Mouse (Mus musculus): ENCODE results near the gene Cox19. TPM values are rescaled to one million over a fixed set of nuclear protein-coding genes. Genes with fewer than 3 reads are reported as not detected.

Cox19 gene
- polyA plus RNA-seq, 1 experiment, result 66.0 TPM

DNA sequence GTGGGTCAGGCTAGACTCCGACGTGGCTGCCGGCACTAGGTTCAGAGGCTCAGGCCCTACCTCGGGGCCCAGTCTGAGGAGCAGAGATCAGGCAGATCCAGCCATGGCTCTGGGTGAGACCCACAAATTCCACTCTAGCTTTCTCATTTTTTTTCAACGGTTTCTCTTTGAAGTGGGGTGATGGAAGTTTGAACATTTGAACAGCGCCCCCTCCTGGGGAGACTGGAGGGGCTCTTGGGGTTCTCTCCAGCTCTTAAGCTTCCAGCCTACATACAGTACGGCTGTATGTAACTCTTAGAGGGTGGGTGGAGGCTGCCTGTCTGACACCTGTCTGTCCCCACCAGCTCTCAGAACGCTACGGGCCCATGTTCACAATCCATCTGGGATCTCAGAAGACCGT, 2.3 kb upstream of the Cox19 start:
- Histone ChIP-seq H3K27me3 (ENCODE audit: control insufficient read depth, insufficient read depth, insufficient read length) (peaks cover 30% of the 10 kb centered on the region), H3ac (ENCODE audit: control insufficient read depth, insufficient read length) (no peak overlapping the region), H3K4me2 (ENCODE audit: low read depth) (no peak overlapping the region), H3K4me3 (no peak overlapping the region), H3K79me2 (ENCODE audit: control insufficient read depth, insufficient read depth) (no peaks in the 10 kb centered on the region), H3K36me3 (ENCODE audit: control insufficient read depth, insufficient read depth) (no peaks in the 10 kb centered on the region)
- TF ChIP-seq TCF3 (IDR thresholded peaks at IDR 0.05; ENCODE audit: insufficient read length, low read depth) (no peak), E2F4 (IDR thresholded peaks at IDR 0.05; ENCODE audit: insufficient read depth) (no peak), POLR2AphosphoS2 (IDR thresholded peaks at IDR 0.05; ENCODE audit: insufficient read length, low read depth) (no peak)

- H3K4me3 ChIP-seq, result no peak within 1 kb of the TSS
- H3ac ChIP-seq (ENCODE audit: control insufficient read depth, insufficient read length), result no peak within 1 kb of the TSS
- no peak within 1 kb of the TSS for H3K4me2 ChIP-seq (ENCODE audit: low read depth)
- peaks cover 30% of the 10 kb centered on the region for H3K27me3 ChIP-seq (ENCODE audit: control insufficient read depth, insufficient read depth, insufficient read length)
- H3K36me3 ChIP-seq (ENCODE audit: control insufficient read depth, insufficient read depth), result no peaks in the 10 kb centered on the region
- H3K79me2 ChIP-seq (ENCODE audit: control insufficient read depth, insufficient read depth), result no peaks in the 10 kb centered on the region
- TF ChIP-seq MYOD1 (IDR thresholded peaks at IDR 0.05; ENCODE audit: control insufficient read depth in 1 of 3, insufficient read length in 2 of 3, low read depth in 2 of 3) (no peak), MAX (IDR thresholded peaks at IDR 0.05; ENCODE audit: low read depth) (no peak), MYOG (IDR thresholded peaks at IDR 0.05; ENCODE audit: control insufficient read depth in 1 of 3, insufficient read depth in 1 of 3, insufficient read length in 2 of 3, low read depth in 2 of 3) (no peak), POLR2AphosphoS2 (IDR thresholded peaks at IDR 0.05; ENCODE audit: insufficient read length, low read depth) (no peak), CEBPB (IDR thresholded peaks at IDR 0.05; ENCODE audit: insufficient read depth, poor library complexity, severe bottlenecking) (no peak), E2F4 (IDR thresholded peaks at IDR 0.05; ENCODE audit: insufficient read depth) (no peak), TCF12 (IDR thresholded peaks at IDR 0.05; ENCODE audit: insufficient read depth, poor library complexity, severe bottlenecking) (no peak), POLR2A (IDR thresholded peaks at IDR 0.05; ENCODE audit: insufficient read length, low read depth) (no peak), TCF3 (IDR thresholded peaks at IDR 0.05; ENCODE audit: insufficient read length, low read depth) (no peak), USF1 (IDR thresholded peaks at IDR 0.05; ENCODE audit: low read depth) (no peak), SRF (IDR thresholded peaks at IDR 0.05; ENCODE audit: control insufficient read depth, insufficient read length, low read depth) (no peak), REST (IDR thresholded peaks at IDR 0.05; ENCODE audit: insufficient read depth, insufficient read length) (no peak)
These were observed 1.1 kb upstream of the Cox19 start, which contains the start of gene Cyp2w1 for GRCm38 (mm10) chr5:139352317-139352716. Cyp2w1 (plus strand) TSS chr5:139352617.

DNA sequence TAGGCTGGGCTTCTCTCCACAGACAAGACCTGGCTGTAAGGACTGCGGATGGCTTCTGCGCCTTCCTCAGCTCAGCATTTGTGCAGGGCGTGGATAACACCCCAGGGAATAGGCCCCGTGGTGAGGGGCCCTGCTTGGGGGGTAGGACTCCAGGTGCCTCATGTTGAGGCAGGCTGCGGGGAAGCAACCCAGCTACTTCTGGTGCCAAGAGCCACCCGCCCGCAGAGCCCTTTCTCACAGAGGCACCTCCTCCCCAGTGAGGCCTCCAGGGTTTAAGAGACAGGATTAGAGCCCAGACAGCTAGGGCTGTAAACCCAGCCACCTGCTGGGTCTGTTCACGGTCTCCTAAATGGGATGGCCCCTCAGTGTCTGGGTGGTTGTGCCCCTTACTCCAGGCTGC, 410 bp upstream of the Cox19 start:
- Histone ChIP-seq H3K4me3 (no peak overlapping the region), H3K79me2 (ENCODE audit: control insufficient read depth, insufficient read depth) (no peaks in the 10 kb centered on the region), H3K4me2 (ENCODE audit: low read depth) (no peak overlapping the region), H3ac (ENCODE audit: control insufficient read depth, insufficient read length) (no peak overlapping the region), H3K36me3 (ENCODE audit: control insufficient read depth, insufficient read depth) (no peaks in the 10 kb centered on the region), H3K27me3 (ENCODE audit: control insufficient read depth, insufficient read depth, insufficient read length) (peaks cover 30% of the 10 kb centered on the region)
- TF ChIP-seq POLR2AphosphoS2 (IDR thresholded peaks at IDR 0.05; ENCODE audit: insufficient read length, low read depth) (no peak), MYOD1 (IDR thresholded peaks at IDR 0.05; ENCODE audit: control insufficient read depth in 1 of 3, insufficient read length in 2 of 3, low read depth in 2 of 3) (no peak), TCF12 (IDR thresholded peaks at IDR 0.05; ENCODE audit: insufficient read depth, poor library complexity, severe bottlenecking) (no peak), MAX (IDR thresholded peaks at IDR 0.05; ENCODE audit: low read depth) (no peak), E2F4 (IDR thresholded peaks at IDR 0.05; ENCODE audit: insufficient read depth) (no peak), CEBPB (IDR thresholded peaks at IDR 0.05; ENCODE audit: insufficient read depth, poor library complexity, severe bottlenecking) (no peak), REST (IDR thresholded peaks at IDR 0.05; ENCODE audit: insufficient read depth, insufficient read length) (no peak), TCF3 (IDR thresholded peaks at IDR 0.05; ENCODE audit: insufficient read length, low read depth) (no peak), SRF (IDR thresholded peaks at IDR 0.05; ENCODE audit: control insufficient read depth, insufficient read length, low read depth) (no peak)

- H3K27me3 ChIP-seq (ENCODE audit: control insufficient read depth, insufficient read depth, insufficient read length), result peaks cover 30% of the 10 kb centered on the region
- no peak overlapping the region for H3K4me2 ChIP-seq (ENCODE audit: low read depth)
- TF ChIP-seq MYOG (IDR thresholded peaks at IDR 0.05; ENCODE audit: control insufficient read depth in 1 of 3, insufficient read depth in 1 of 3, insufficient read length in 2 of 3, low read depth in 2 of 3), result no peak
- no peak for TF ChIP-seq TCF12 (IDR thresholded peaks at IDR 0.05; ENCODE audit: insufficient read depth, poor library complexity, severe bottlenecking)
- TF ChIP-seq TCF3 (IDR thresholded peaks at IDR 0.05; ENCODE audit: insufficient read length, low read depth), result no peak
- TF ChIP-seq MYOD1 (IDR thresholded peaks at IDR 0.05; ENCODE audit: control insufficient read depth in 1 of 3, insufficient read length in 2 of 3, low read depth in 2 of 3), result no peak
- TF ChIP-seq USF1 (IDR thresholded peaks at IDR 0.05; ENCODE audit: low read depth), result no peak
- TF ChIP-seq POLR2A (IDR thresholded peaks at IDR 0.05; ENCODE audit: insufficient read length, low read depth), result no peak
- no peak for TF ChIP-seq POLR2AphosphoS2 (IDR thresholded peaks at IDR 0.05; ENCODE audit: insufficient read length, low read depth)
- no peak for TF ChIP-seq REST (IDR thresholded peaks at IDR 0.05; ENCODE audit: insufficient read depth, insufficient read length)
- TF ChIP-seq E2F4 (IDR thresholded peaks at IDR 0.05; ENCODE audit: insufficient read depth), result no peak
- TF ChIP-seq MAX (IDR thresholded peaks at IDR 0.05; ENCODE audit: low read depth), result no peak
- TF ChIP-seq SRF (IDR thresholded peaks at IDR 0.05; ENCODE audit: control insufficient read depth, insufficient read length, low read depth), result no peak
- no peak for TF ChIP-seq CEBPB (IDR thresholded peaks at IDR 0.05; ENCODE audit: insufficient read depth, poor library complexity, severe bottlenecking)
- H3K36me3 ChIP-seq (ENCODE audit: control insufficient read depth, insufficient read depth), result no peaks in the 10 kb centered on the region
- peaks cover 2% of the 10 kb centered on the region for H3K79me2 ChIP-seq (ENCODE audit: control insufficient read depth, insufficient read depth)
- H3K4me3 ChIP-seq, result no peak overlapping the region
- no peak overlapping the region for H3ac ChIP-seq (ENCODE audit: control insufficient read depth, insufficient read length)
These were observed 1.5 kb downstream of the Cox19 start for GRCm38 (mm10) chr5:139349713-139350112.

DNA sequence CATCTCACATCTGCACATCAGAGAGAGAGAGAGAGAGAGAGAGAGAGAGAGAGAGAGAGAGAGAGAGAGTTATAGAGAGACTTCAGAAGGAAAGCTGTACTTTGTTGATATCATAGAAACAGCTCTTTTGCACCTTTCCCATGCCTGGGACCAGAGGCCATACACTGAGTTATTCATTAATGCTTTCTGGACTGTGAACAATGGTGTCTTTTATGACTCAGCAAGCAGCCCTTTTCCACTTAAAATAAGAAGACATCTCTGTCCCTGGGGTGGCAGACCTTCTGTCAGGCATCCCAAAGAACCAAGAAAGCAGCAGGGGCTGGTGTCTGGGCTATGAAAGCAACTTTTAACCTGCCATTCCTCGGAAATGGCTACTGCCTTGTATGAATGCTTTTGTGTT, 4.0 kb downstream of the Cox19 start:
- Histone ChIP-seq H3K36me3 (ENCODE audit: control insufficient read depth, insufficient read depth) (peaks cover 6% of the 10 kb centered on the region), H3ac (ENCODE audit: control insufficient read depth, insufficient read length) (no peak overlapping the region), H3K4me2 (ENCODE audit: low read depth) (no peak overlapping the region), H3K4me3 (no peak overlapping the region), H3K27me3 (ENCODE audit: control insufficient read depth, insufficient read depth, insufficient read length) (peaks cover 23% of the 10 kb centered on the region), H3K79me2 (ENCODE audit: control insufficient read depth, insufficient read depth) (peaks cover 19% of the 10 kb centered on the region)
- no peak for TF ChIP-seq MAX (IDR thresholded peaks at IDR 0.05; ENCODE audit: low read depth)
- TF ChIP-seq TCF12 (IDR thresholded peaks at IDR 0.05; ENCODE audit: insufficient read depth, poor library complexity, severe bottlenecking), result no peak
- TF ChIP-seq USF1 (IDR thresholded peaks at IDR 0.05; ENCODE audit: low read depth), result no peak
- no peak for TF ChIP-seq TCF3 (IDR thresholded peaks at IDR 0.05; ENCODE audit: insufficient read length, low read depth)
- no peak for TF ChIP-seq MYOD1 (IDR thresholded peaks at IDR 0.05; ENCODE audit: control insufficient read depth in 1 of 3, insufficient read length in 2 of 3, low read depth in 2 of 3)
- no peak for TF ChIP-seq E2F4 (IDR thresholded peaks at IDR 0.05; ENCODE audit: insufficient read depth)
- TF ChIP-seq POLR2AphosphoS2 (IDR thresholded peaks at IDR 0.05; ENCODE audit: insufficient read length, low read depth), result no peak
- TF ChIP-seq POLR2A (IDR thresholded peaks at IDR 0.05; ENCODE audit: insufficient read length, low read depth), result no peak
- TF ChIP-seq REST (IDR thresholded peaks at IDR 0.05; ENCODE audit: insufficient read depth, insufficient read length), result no peak
- no peak for TF ChIP-seq CEBPB (IDR thresholded peaks at IDR 0.05; ENCODE audit: insufficient read depth, poor library complexity, severe bottlenecking)
- no peak for TF ChIP-seq MYOG (IDR thresholded peaks at IDR 0.05; ENCODE audit: control insufficient read depth in 1 of 3, insufficient read depth in 1 of 3, insufficient read length in 2 of 3, low read depth in 2 of 3)

All from myocyte (in vitro differentiated cells).